Mouse (Mus musculus) liver, adult 2 months (tissue): ENCODE data around the gene Morn1. TPM values are rescaled to one million over a fixed set of nuclear protein-coding genes. Genes with fewer than 3 reads are reported as not detected.

Experiments used
- DNase-seq: peaks from one replicate; pipeline ENCODE4 v3.0.0-alpha.2; 2011; ENCODE audit warnings: low read depth, low spot score; ENCODE audit errors: extremely low read depth
- H3K27ac ChIP-seq: fragments of 200-500 bp; replicated peaks from 2 replicates; pipeline ENCODE4 v1.5.1; 2012; ENCODE audit warnings: low read depth, mild to moderate bottlenecking, control low read depth, inconsistent platforms, low read length; ENCODE audit not compliant: insufficient read depth
- H3K27me3 ChIP-seq: fragments of 200-500 bp; 2 replicates; pipeline ENCODE4 v1.6.1; 2012; ENCODE audit warnings: mild to moderate bottlenecking, moderate library complexity, low read length, inconsistent platforms; ENCODE audit not compliant: control insufficient read depth, insufficient read depth
- H3K36me3 ChIP-seq: fragments of 200-500 bp; 2 replicates; pipeline ENCODE4 v1.6.1; 2012; ENCODE audit warnings: low read length, inconsistent platforms; ENCODE audit not compliant: control insufficient read depth, insufficient read depth
- H3K4me1 ChIP-seq: fragments of 200-500 bp; 2 replicates; pipeline ENCODE4 v1.6.1; 2011; ENCODE audit warnings: low read length; ENCODE audit not compliant: control insufficient read depth, insufficient read depth
- H3K4me3 ChIP-seq: fragments of 200-500 bp; 2 replicates; pipeline ENCODE4 v1.5.1; 2011; ENCODE audit warnings: low read depth, mild to moderate bottlenecking, control low read depth, low read length, moderate library complexity; ENCODE audit not compliant: insufficient read depth
- H3K79me2 ChIP-seq: fragments of 200-500 bp; 2 replicates; pipeline ENCODE4 v1.6.1; 2012; ENCODE audit warnings: inconsistent platforms, mild to moderate bottlenecking, low read length, moderate library complexity; ENCODE audit not compliant: control insufficient read depth, insufficient read depth
- H3K9ac ChIP-seq: fragments of 200-500 bp; 2 replicates; pipeline ENCODE4 v1.6.1; 2012; ENCODE audit warnings: low read depth, mild to moderate bottlenecking, control low read depth, inconsistent platforms, low read length
- CTCF ChIP-seq: fragments of 200-500 bp; IDR thresholded peaks from 2 replicates; pipeline ENCODE4 v1.5.1; 2011; ENCODE audit warnings: low read depth, low read length, control low read depth
- POLR2A ChIP-seq: fragments of 200-500 bp; IDR thresholded peaks from 2 replicates; pipeline ENCODE4 v1.6.1; 2011; ENCODE audit warnings: low read length, control low read depth; ENCODE audit not compliant: insufficient read depth; ENCODE audit errors: extremely low read depth
- WGBS: fragments of 180-500 bp; shearing (Covaris S2); methylation state at CpG from one replicate; pipeline ENCODE4 v1.1.7; 2018; 5-methylcytosine and 5-hydroxymethylcytosine counted together
- polyA plus RNA-seq: library from polyadenylated mRNA; depleted of rRNA; stranded (reverse); fragments of >200 nt; gene quantifications from 2 replicates; pipeline ENCODE4 v1.2.3, GENCODE M21; 2012
- total RNA-seq: library from RNA; depleted of rRNA; stranded (reverse); fragments of >200 nt; gene quantifications from 2 replicates; pipeline ENCODE4 v1.2.3, GENCODE M21; 2014

Morn1 gene
- total and polyA plus RNA-seq, 2 experiments = 3.6 to 4.2 TPM

- H3K27ac ChIP-seq = peak overlapping the region; percentile 41
- 73% methylated on average over 12 of the region's 12 CpGs for WGBS
Observed at GRCm38 (mm10) chr4:155139281-155140045, 53.1 kb downstream of the Morn1 start.

GRCm38 (mm10) chr4:155140150-155140549 lies 53.8 kb downstream of the Morn1 start:
- no peak overlapping the region for H3K9ac ChIP-seq
- no peak overlapping the region for H3K27ac ChIP-seq

More at GRCm38 (mm10) chr4:155139281-155140045, 53.1 kb downstream of the Morn1 start:
- no peak for TF ChIP-seq POLR2A
- Histone ChIP-seq H3K4me3 (no peak overlapping the region), H3K9ac (no peak overlapping the region), H3K27me3 (no peaks in the 10 kb centered on the region), H3K36me3 (no peaks in the 10 kb centered on the region), H3K4me1 (peaks cover 27% of the 10 kb centered on the region), H3K79me2 (no peaks in the 10 kb centered on the region)
- DNase-seq = peak; percentile 57

GRCm38 (mm10) chr4:155140795-155141265 lies 54.5 kb downstream of the Morn1 start:
- no peak for DNase-seq
- Histone ChIP-seq H3K27me3 (no peaks in the 10 kb centered on the region), H3K79me2 (no peaks in the 10 kb centered on the region), H3K36me3 (no peaks in the 10 kb centered on the region), H3K4me1 (peaks cover 27% of the 10 kb centered on the region), H3K27ac (no peak overlapping the region), H3K9ac (no peak overlapping the region), H3K4me3 (no peak overlapping the region)
- 59% methylated on average over 12 of the region's 12 CpGs for WGBS
- TF ChIP-seq CTCF = no peak
- TF ChIP-seq POLR2A = no peak

More at GRCm38 (mm10) chr4:155140150-155140549, 53.8 kb downstream of the Morn1 start:
- Histone ChIP-seq H3K36me3 (no peaks in the 10 kb centered on the region), H3K4me3 (no peak overlapping the region), H3K27me3 (no peaks in the 10 kb centered on the region), H3K4me1 (peaks cover 27% of the 10 kb centered on the region), H3K79me2 (no peaks in the 10 kb centered on the region)
- WGBS = 87% methylated on average over 2 of the region's 2 CpGs
- TF ChIP-seq CTCF (no peak), POLR2A (no peak)
- DNase-seq = no peak

- H3K79me2 ChIP-seq = no peaks in the 10 kb centered on the region
- H3K36me3 ChIP-seq = no peaks in the 10 kb centered on the region
- no peak overlapping the region for H3K27ac ChIP-seq
- TF ChIP-seq CTCF = no peak
- TF ChIP-seq POLR2A = no peak
- H3K4me3 ChIP-seq = no peak overlapping the region
- DNase-seq = no peak
- WGBS = 95% methylated on average over 5 of the region's 5 CpGs
- H3K27me3 ChIP-seq = no peaks in the 10 kb centered on the region
- no peak overlapping the region for H3K9ac ChIP-seq
- peaks cover 11% of the 10 kb centered on the region for H3K4me1 ChIP-seq
Observed at GRCm38 (mm10) chr4:155142836-155143235, 56.5 kb downstream of the Morn1 start.

- H3K4me1 ChIP-seq = peaks cover 9% of the 10 kb centered on the region
- H3K79me2 ChIP-seq = no peaks in the 10 kb centered on the region
- no peak overlapping the region for H3K9ac ChIP-seq
- WGBS = 75% methylated on average over 2 of the region's 2 CpGs
- no peaks in the 10 kb centered on the region for H3K27me3 ChIP-seq
- TF ChIP-seq CTCF = no peak
- no peak for TF ChIP-seq POLR2A
- H3K36me3 ChIP-seq = no peaks in the 10 kb centered on the region
- no peak overlapping the region for H3K4me3 ChIP-seq
- no peak for DNase-seq
- H3K27ac ChIP-seq = 0 out of 2 replicates have a peak overlapping the region, but pooled peaks have one; percentile 10
Observed at GRCm38 (mm10) chr4:155143411-155143810, 57.0 kb downstream of the Morn1 start.
